Mouse (Mus musculus) spleen, adult 2 months (tissue): ENCODE results near the gene Erbb3.
"Not testable (repeated sequence)": the region's sequence is repeated elsewhere in the genome, so short reads cannot be mapped to it uniquely, and the experiment has no call there.

Source experiments
- CTCF ChIP-seq: fragments of 200-500 bp; IDR thresholded peaks from 2 replicates; pipeline ENCODE4 v1.5.1; 2011; ENCODE audit warnings: mild to moderate bottlenecking, inconsistent platforms; ENCODE audit not compliant: insufficient read depth, insufficient read length, insufficient replicate concordance; ENCODE audit errors: extremely low read depth
- POLR2A ChIP-seq: fragments of 200-500 bp; IDR thresholded peaks from 2 replicates; pipeline ENCODE4 v1.6.1; 2011; ENCODE audit warnings: low read depth, low read length, inconsistent platforms

DNA sequence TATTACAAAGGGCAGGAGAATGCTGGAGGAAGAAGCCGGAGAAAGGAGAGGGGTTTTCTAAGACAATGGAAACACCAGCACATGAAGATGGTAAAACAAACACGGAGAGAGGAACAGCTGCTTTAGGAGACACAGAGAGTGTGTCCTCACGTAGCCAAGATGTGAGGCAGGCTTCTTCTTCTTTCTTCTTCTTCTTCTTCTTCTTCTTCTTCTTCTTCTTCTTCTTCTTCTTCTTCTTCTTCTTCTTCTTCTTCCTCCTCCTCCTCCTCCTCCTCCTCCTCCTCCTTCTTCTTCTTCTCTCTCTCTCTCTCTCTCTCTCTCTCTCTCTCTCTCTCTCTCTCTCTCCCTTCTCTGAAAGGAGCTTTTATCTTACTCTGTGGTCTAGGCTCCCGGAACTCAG, 24.4 kb upstream of the Erbb3 start:
- not testable (repeated sequence) for TF ChIP-seq CTCF, POLR2A
